Mouse (Mus musculus) erythroid progenitor cell, adult 5-6 weeks (primary cell): ENCODE results near the gene Pglyrp2. TPM values are rescaled to one million over a fixed set of nuclear protein-coding genes. Genes with fewer than 3 reads are reported as not detected.

Experiments
- ATAC-seq: replicated peaks from 2 replicates; pipeline ENCODE4 v1.8.0; 2016; ENCODE audit warnings: moderate number of reproducible peaks, mild to moderate bottlenecking, moderate TSS enrichment, inconsistent platforms; ENCODE audit not compliant: poor library complexity, low FRiP score, severe bottlenecking
- total RNA-seq, 2 experiments: library from RNA; stranded (forward) in 1 of 2; stranded (reverse) in 1 of 2; fragments of 150-400 nt in 1 of 2; fragments of 186-747, 209-891 nt in 1 of 2; gene quantifications; 2 replicates each; pipeline versions ENCODE4 v1.2.3 to v1.2.4; 2015 to 2017; ENCODE audit warnings: low replicate concordance in 2 of 2

Pglyrp2 gene
- total RNA-seq (2015; ENCODE audit: low replicate concordance), result 1.1 and 3.4 TPM in 2 replicates
- total RNA-seq (2017; ENCODE audit: low replicate concordance), result 1.2 and 2.1 TPM in 2 replicates

- no peak for ATAC-seq
Measured at GRCm38 (mm10) chr17:32424034-32424433, at the start of gene Pglyrp2. Pglyrp2 (minus strand) TSS chr17:32424167.

GRCm38 (mm10) chr17:32472176-32472575 is 48.2 kb upstream of the Pglyrp2 start:
- no peak for ATAC-seq

DNA sequence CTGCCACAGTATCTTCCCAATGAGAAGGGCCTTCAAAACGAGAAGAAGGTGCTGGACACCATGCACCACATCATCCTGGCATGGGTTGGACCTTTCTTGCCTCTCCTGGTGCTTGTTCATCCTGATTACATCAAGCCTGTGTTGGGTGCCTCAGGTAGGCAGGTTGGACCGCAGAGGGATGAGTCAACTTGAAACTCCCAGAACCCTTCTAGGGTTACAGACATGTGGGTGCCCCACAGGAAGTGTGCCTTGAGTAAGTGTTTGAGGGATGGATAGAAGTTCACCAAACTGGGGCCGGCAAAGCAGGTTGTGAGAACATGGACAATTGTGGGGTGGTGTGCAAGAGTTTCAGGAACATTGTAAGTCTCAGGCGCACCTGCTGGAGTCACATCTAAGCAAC is 46.8 kb upstream of the Pglyrp2 start:
- no peak for ATAC-seq

DNA sequence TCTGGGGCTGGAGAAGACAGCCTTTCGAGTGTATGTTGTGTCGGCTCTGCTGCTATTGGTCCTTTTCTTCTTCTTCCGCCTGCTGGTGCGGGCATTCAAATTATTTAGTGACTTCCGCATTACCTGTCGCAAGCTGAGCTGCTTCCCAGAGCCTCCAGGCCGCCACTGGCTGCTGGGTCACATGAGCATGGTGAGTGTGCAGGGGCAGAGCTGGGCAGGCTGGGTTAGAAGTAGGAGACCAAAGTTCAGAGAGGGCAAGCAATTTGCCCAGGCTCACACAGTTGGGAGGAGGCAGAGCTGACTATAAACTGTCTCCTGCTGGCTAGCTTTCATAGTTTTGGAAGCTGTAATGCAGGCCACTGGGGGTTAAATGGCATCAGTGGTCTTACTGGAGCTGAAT is 44.5 kb upstream of the Pglyrp2 start:
- no peak for ATAC-seq

DNA sequence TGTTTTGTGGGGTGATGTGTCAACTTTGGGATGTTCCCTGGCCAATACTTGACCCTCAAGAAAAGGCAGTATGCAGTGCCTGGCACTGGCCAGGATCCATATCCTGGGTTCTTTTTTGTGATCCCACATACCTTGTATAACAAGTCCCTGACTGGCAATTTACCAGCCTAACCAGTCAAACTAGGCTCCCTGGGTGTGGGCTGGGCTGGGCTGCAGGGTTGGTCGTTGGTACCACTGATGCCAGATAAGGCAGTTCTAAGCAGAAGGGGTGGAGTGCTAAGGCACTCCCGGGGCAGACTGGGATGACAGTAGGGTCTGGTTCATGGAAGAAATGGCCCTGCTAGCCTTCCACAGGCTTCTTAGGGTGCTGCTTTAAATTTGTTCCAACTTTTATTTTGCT is 31.0 kb upstream of the Pglyrp2 start:
- peak; percentile 94 for ATAC-seq

DNA sequence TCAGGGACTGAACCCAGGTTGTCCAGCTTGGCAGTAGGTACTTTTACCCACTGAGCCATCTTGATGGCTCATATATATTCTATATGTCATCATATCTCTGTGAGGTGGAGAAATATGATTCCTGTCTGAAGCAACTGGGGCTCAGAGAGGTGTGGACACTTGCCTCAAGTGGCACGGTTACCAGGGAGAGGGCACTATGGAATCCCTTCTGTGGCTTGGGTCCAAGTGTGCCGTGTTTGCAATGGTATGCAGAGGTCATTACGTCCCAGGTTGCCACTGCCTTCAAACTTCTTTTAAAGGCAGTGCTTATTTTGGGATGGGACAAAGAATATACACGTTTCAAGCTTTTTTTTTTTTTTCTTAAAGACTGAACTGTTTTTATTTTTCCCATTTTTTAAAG is 30.2 kb upstream of the Pglyrp2 start:
- no peak for ATAC-seq

DNA sequence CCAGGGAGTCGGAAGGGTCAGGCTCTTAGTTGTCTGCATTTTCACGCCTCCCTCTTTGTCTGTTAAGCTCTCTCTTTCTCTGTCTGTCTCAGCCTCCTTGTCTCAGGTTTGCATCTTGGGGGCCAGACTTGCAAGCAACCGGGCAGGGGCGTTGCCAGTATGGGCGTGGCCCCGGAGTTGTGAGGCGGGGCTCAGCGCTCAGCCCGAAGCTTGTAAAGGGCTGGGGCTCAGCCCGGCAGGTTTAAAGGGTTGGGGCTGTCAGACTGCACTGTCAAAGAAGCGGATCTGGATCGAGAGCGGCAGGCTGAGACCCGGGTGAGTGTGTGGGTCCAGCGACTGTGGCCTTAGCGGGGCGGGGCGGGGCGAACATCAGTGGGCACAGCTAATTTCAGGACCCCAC is 28.5 kb upstream of the Pglyrp2 start, which contains the start of gene Cyp4f39:
TSS of gene Cyp4f39 (plus strand) at position 242 of the 400 bp plus-strand sequence.
- peak; percentile 79 for ATAC-seq

GRCm38 (mm10) chr17:32450844-32451537 is 27.0 kb upstream of the Pglyrp2 start:
- no peak for ATAC-seq

- no peak for ATAC-seq
Measured at GRCm38 (mm10) chr17:32449042-32449441, 25.1 kb upstream of the Pglyrp2 start.

- ATAC-seq, result no peak
Measured at GRCm38 (mm10) chr17:32447195-32447594, 23.2 kb upstream of the Pglyrp2 start.

DNA sequence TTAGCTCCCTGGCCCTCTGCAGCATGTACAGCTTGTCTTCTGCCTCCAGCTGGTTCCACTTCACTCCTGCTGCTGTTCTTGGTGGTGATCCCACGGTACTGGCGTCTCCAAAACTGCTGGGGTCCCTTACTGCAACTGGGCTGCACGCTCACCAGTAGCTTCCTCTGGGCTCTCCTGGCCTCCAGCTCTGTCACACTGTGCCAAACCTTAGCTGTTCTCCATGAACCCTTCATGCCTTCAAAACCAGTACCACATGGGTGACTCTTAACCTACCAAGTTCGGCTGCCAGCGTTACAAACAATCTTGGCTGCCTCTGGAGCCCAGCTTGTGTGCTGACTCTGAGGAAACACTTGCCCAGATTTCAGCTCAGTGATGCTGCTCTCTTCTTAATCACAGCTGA is 21.0 kb upstream of the Pglyrp2 start:
- no peak for ATAC-seq

GRCm38 (mm10) chr17:32443245-32443644 is 19.3 kb upstream of the Pglyrp2 start:
- no peak for ATAC-seq

DNA sequence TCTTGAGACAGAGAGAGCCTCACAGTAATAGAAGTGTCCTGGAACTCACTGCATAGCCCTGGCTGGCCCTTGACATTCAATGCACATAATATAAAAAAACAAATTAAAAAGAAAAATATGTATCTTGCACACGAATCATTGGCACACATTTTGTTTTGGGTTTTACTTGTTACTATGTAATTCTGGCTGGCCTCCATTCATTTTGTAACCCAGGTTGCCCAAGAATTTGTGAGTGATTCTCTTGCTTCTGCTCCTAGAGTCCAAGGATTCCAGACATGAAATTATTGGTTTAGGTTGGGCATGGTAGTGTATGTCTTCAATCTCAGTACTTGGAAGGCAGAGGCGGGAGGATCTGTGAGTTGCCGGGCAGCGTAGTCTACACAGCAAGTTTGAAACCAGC is 13.1 kb upstream of the Pglyrp2 start:
- no peak for ATAC-seq

DNA sequence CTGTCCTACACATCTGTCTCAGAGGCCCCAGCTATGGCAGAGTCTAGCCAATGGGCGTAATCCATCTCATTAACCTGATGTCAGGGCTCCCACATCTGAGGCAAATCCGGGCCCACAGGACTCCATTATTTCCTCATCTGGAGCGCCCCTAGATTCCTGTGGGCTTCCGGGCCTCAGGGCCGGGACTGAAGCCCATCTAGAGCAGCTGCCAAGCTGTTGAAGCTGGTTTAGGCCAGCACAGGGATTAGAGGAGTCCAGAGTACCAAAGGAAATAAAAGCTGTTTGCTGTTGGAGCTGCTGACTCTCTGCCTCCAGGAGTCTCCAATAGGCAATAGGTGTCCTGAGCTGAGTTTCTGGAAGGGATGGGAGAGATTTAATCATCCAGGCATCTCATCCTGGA is 11.2 kb upstream of the Pglyrp2 start:
- ATAC-seq, result no peak

- no peak for ATAC-seq
Measured at GRCm38 (mm10) chr17:32434324-32434723, 10.4 kb upstream of the Pglyrp2 start.

DNA sequence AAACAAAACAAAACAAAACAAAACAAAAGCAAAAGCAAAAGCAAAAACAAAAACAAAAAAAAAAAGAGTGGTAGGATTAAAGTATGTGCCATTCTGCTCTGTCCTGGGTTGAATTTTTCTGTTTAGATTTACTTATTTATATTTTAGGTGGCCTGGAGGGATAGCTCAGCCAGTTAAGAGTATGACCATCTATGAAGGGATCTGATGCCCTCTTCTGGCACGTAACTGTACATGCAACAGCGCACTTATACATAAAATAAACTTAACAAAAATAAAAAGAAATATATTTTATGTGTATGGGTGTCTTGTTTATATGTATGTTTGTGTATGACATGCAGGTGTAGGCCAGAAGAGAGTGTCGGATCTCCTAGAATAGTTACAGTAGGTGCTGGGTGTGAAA is 8.0 kb upstream of the Pglyrp2 start:
- no peak for ATAC-seq

DNA sequence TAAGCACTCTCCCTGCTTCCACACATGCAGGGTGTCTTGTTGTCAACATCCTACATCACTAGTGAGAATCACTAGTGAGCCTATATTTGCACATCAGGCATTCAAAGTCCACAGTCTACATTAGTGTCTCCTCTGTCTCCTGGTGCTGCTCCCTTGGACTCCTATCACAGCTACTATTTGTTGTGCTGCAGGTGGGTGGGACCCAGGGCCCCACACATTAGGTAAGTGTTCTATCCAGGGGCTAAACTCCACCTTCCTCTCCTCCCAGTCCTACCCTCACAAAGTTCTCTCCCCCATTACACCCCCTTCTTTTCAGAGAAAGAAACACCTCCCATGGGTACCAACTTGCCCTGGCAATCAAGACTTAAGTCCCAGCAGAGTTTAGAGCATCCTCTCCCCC is 2.6 kb upstream of the Pglyrp2 start:
- no peak for ATAC-seq

GRCm38 (mm10) chr17:32420781-32421180 is 3.2 kb downstream of the Pglyrp2 start:
- ATAC-seq, result no peak

DNA sequence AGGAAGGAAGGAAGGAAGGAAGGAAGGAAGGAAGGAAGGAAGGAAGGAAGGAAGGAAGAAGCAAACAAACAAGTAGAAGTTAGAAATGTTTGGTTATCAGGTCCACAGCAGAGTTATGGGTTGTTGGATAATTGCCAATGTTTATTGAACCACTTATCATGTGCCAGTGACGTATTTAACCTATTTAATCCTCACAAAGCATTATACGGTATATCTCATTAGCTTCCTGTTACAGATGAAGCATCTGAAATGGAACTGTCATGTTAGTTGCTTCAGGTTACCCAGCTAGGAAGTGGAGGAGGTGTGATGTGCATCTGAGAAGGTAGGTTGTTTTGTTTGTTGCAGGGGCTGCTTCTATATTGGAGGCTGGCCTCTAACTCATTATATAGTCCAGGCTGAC is 4.0 kb downstream of the Pglyrp2 start:
- no peak for ATAC-seq

DNA sequence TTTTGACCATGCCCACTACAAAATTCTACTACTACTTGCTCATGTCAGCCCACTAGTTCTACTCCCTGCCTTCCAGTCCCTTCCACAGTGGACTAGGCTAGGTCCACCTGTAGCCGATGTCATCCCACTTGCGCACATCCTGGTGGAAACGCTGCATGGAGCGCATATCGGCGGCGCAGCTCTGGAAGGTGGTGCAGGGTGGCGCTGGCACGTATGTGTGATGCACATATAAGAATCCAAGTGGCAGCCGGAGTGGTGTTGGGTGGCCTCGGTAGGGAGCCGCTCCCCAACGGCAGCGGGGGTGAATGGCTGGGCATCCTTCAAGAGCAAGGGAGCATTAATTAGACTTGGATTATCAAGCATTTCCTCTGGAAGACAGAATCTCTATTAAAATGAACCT is 7.2 kb downstream of the Pglyrp2 start:
- ATAC-seq, result no peak

- no peak for ATAC-seq
Measured at GRCm38 (mm10) chr17:32415417-32416020, 8.4 kb downstream of the Pglyrp2 start.

- no peak for ATAC-seq
Measured at GRCm38 (mm10) chr17:32411898-32412297, 12.1 kb downstream of the Pglyrp2 start.
